Mouse (Mus musculus): ENCODE results near the gene Ube2e1. TPM values are rescaled to one million over a fixed set of nuclear protein-coding genes. Genes with fewer than 3 reads are reported as not detected.

Gene Ube2e1
- 10 to 100 TPM; 36.4 to 53.2 (median 52.3) TPM for polyA plus RNA-seq (2017; shearing (Covaris generic))

DNA sequence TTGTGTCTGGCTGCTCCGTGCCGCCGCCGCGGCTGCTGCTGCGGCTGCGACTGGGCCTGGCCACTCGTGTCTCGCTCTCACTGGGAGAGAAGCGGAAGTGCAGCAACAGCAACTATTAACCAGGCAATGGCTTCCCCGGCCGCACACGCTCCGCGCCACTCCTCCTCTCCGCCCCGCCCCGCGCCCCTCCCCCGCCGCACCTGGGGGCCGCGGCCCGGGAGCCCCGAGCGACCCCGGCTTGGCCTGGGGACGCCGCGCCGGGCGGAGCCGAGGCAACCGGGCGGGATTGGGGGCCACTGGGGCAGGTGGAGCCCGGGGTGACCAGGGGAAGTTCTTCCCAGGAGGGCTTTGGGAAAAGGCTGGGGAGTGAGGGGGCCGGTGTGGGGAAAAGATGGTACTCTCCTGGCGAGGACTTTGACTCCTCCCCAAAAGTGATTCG lies at the start of gene Ube2e1:
Ube2e1 (minus strand) TSS at position 167 of the 439 bp plus-strand sequence.
- peak; percentile 94 for ATAC-seq

GRCm38 (mm10) chr14:18379841-18380240 lies 48.2 kb upstream of the Ube2e1 start:
- ATAC-seq = no peak

- ATAC-seq = no peak
These were observed 46.4 kb upstream of the Ube2e1 start for GRCm38 (mm10) chr14:18377944-18378575.

DNA sequence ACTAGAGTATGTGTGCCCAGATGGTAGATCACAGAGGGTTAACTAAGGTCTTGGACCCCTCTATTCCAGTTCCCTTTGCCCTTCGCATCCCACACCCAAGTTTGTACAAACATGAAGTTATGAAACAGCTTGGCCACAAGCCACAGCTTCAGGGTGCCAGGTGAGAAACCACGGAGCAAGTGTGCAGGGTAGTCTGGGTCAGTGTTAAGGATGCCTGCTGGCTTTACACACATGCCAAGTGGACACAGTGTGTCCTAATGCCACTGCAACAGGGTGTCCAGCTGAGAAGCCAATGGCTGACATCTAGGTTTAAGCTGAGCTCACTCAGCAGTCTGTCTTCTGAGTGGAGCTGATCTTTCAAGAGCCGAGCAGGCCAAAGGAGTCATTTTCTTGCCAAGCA lies 44.5 kb upstream of the Ube2e1 start:
- ATAC-seq = no peak

DNA sequence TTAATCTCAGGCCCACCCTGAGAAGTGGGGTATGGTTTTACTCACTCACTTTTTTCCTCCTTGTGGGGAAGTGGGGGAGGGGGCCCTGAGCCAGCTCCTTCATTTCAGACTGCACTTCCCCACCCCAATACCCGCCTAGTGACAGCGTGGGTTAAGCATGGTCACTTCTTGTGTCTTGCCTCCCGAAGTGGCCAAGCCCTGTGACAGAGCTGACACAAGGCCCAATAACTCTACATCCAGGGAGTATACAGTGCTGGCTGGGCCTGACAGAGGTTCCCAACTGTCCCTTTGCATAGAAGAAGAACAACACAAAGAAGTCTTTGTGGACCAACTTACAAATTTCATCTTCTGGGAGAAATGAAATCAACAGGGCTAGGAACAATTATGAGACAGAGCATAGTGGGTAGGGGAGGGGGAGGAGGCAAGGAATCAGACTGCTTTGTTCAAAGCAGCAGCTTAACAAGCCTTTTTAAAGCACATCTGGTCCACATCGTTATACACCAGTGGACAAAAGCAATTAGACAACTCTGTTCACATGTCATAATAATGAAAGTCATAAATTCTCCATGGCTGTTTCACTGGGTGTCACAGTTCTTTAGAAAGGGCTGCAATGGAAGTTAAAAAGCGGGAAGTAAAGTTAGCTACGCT lies 42.2 kb upstream of the Ube2e1 start:
- no peak for ATAC-seq

- no peak for ATAC-seq
These were observed 41.3 kb upstream of the Ube2e1 start for GRCm38 (mm10) chr14:18372761-18373610.

DNA sequence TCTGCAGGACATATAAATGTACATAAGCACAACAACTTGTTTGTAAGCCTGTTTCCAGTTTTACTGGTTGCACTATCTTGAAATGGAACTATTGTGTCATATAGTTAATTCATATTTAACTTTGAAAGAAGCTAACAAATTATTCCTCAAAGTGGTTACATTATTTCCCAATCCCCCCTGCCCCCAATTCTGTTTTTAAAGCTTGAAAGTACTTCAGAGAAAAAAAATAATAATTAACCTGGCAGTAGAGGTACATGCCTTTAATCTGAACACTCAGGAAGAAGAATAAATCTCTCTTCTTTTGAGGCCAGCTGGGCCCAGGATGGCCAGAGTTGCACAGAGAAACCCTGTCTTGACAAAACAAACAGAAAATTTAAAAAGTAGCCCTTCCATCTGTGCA lies 37.4 kb upstream of the Ube2e1 start:
- ATAC-seq = no peak

DNA sequence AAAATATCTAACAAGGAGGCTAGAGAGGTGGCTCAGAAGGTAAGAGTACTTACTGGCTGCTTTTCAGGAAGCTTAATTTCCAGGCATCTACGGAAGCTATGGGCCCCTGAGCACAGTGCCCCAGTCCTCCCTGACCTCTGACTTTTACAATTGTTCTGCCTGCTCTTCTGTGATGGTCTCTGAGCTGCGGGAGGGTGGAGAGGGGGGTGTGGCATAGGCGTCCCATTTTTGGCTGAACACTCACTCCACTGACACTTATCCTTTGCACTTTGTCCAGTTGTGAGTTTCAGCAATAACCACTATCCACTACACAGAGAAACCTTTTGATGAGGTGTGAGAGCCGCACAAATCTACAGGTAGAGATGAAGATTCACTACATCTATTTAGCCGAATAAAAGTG lies 35.4 kb upstream of the Ube2e1 start:
- no peak for ATAC-seq

DNA sequence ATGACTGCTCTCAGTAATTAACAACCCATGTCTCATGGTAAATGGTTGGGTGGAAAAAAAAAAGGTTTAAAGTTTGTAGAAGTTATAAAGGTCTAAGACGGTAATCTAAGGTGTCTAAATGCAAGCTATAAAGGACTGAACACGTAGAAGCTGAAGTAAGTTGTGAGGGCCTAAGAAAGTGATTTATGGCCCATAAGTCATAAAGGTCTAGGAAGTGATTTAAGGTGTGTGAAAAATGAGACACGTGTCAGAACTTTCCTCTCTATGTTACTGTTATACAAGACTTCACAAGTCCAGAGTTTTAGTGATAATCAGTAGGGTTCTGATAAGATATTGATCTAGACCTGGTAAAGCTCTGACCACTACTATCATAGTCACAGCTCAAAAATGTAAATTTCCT lies 32.7 kb upstream of the Ube2e1 start:
- no peak for ATAC-seq

- no peak for ATAC-seq
These were observed 24.8 kb upstream of the Ube2e1 start for GRCm38 (mm10) chr14:18356442-18356841.

DNA sequence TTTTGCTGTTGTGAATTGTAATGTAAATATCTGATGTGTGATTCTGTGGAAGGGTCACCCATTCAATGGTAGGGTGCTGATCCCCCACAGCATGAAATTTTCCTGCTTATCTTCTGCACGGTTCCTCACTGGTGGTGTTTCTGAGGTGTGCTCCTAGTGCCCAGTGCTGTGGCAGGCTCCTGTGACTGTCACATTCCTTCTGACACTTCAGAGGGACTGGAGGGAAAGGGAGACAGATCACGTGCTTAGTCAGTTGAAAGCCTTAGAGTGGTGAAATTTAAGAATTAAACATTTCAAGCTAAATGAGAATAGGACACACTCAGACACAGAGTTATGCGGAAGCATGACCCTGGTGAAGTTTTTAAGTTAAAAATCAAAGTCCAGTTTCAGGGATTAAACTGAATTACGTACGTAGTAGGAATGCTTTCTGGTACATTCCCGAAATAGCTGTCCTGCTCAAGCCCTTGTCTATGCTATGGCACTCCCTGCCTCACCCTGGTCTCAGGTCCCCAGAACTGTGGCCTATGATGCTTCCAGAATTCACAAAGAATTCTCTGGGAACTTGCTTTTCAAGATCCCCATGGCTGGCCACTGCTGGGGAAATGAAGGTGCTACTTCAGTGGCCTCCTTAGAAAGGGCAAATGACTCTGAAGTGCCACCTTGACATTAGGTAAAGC lies 24.0 kb upstream of the Ube2e1 start:
- ATAC-seq = no peak

DNA sequence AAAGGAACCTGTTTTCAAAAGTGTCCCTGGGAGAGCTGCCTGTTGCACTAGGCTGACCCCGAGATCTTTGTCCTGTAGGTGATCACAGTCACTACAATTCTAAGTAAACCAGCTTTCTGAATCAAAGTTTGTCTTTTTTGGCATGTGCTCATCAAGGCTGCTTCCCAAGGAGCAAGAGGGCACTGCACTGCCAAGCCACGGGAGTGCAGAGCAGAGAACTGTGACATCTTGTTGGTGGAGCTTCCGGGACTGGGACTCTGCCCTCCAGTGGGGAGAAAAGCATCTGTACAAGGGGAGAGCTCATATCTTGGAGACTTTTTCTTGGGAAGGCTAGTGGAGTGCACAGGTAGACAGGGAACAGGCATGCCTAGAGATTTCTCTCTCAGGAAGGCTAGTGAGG lies 21.9 kb upstream of the Ube2e1 start:
- ATAC-seq = no peak

DNA sequence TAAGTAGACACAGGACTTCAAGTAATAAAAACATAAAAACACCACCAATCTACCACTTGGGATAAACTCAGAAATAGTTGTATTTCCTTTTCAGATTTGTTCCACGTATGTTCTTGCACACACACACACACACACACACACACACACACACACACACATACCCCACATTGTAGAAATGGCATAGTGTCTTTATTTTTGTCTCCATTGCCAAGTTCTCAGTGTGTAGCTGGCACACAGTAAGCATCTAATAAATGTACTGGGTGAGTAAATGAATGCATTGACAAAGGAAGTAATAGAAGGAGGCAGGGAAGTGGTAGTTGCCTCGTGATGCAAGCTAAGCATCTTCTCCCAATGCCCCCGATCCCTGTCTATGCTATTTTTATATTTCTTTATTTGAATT lies 21.3 kb upstream of the Ube2e1 start:
- ATAC-seq = no peak

DNA sequence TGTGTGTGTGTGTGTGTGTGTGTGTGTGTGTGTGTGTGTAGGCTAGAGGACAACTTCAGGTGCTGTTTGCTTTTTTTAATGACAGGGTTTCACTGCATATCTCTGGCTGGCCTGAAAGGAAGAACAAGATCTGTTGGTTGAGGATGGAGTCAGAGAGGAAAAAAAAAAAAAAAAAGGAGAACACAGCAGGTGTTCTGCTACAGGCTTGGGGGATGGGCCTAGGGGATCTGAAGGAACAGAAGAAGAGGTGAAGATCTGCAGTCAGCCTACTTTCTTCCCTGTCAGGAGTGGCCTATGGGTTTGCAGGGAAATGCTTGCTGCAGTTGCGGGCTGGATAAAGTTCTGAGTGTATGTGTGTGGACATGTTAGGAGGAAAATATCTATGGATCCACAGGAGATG lies 19.0 kb upstream of the Ube2e1 start:
- no peak for ATAC-seq

DNA sequence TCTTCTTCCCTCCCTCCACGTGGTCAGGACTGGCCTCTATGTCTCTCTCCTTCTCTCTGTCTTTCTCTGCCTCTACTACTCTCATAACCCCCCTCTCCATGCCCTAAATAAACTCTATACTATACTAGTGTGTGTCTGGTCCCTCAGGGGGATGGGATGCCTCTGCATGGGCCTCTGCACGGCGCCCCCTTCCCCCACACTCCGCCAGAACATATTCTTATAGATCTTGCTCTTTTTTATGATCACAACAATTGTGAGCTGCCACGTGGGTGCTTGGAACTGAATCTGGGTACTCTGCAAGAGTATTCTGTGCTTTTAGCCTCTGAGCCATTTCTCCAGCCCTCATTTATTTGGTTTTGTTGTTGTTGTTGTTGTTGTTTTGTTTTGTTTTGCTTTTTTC lies 18.2 kb upstream of the Ube2e1 start:
- no peak for ATAC-seq

DNA sequence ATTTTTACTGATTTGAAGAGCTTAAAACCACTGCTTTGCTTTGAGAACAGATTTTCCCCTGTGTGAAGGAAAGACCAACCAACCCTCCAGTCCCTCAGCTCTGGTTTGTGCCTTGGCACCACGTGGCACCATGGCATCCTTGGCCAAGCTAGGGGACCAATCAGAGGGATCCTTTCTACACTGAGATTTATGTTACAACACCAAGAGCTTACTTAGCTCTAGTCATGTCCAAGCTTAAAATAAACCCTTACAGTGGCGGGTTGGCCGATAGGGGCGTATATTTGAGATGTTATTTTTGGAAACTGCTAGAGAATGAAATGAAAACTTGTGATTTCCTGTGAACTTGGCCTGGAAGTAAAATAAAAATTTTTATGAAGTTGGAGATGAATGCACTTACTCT lies 11.9 kb upstream of the Ube2e1 start:
- no peak for ATAC-seq

- no peak for ATAC-seq
These were observed 11.1 kb upstream of the Ube2e1 start for GRCm38 (mm10) chr14:18342749-18343148.

DNA sequence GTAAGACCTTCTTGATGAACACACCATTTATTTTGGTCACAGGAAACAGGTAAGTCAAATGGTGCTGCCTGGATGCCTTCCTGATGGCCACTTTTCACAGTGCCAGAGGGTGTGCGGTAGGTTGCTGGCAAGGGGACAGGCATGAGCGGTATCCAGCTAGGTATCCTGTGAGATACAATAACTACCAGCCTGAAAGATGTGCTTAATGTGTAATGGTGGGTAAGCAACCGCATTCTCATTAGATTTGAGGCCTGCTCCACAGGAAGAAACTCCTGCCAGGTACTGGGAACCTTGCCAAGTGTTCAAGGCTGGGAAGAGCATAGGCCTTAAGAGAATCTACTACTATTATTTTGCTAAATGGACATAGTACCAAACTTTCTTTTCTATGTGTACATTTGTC lies 9.4 kb upstream of the Ube2e1 start:
- ATAC-seq = no peak

DNA sequence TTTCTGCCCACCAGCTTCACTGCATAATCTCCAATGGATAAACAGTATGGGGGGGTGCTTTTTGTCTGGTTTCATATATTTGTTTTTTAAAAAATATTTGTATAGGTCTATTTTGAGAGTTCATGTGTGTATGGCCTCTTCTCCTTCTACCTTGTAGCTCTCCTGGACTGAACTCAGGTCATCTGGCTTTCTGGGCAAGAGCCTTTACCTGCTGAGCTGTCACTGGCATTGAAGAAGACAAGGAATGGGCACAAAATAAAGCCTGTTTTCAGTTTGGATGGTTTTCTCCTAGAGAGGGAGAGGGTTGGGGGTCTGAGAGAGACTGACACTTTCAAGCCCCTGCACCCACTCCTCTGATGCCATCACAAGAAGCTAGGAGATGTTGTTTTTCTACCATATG lies 4.4 kb upstream of the Ube2e1 start:
- no peak for ATAC-seq

- ATAC-seq = peak; percentile 34
These were observed 618 bp downstream of the Ube2e1 start for GRCm38 (mm10) chr14:18330789-18331692.

- ATAC-seq = no peak
These were observed 4.5 kb downstream of the Ube2e1 start for GRCm38 (mm10) chr14:18326968-18327672.
